Mouse (Mus musculus) limb, embryonic 14.5 days (tissue): ENCODE data around the gene Nupr1. TPM values are rescaled to one million over a fixed set of nuclear protein-coding genes. Genes with fewer than 3 reads are reported as not detected.

Experiments used
- ATAC-seq: fragments of 200-750 bp; cut with Nextera tagmentation; 2 replicates; pipeline ENCODE4 v1.8.0; 2017; ENCODE audit warnings: low read depth, moderate number of reproducible peaks, moderate TSS enrichment; ENCODE audit not compliant: low FRiP score
- DNase-seq: peaks from one replicate; pipeline ENCODE4 v3.0.0-alpha.2; 2015; ENCODE audit warnings: low spot score
- H3K27ac ChIP-seq: fragments of 300-500 bp; sonication (generic); replicated peaks from 2 replicates; pipeline ENCODE4 v1.5.1; 2014; ENCODE audit warnings: low read depth, mild to moderate bottlenecking, low read length, moderate library complexity, mixed read lengths
- H3K27me3 ChIP-seq: fragments of 300-500 bp; sonication (generic); 2 replicates; pipeline ENCODE4 v1.6.1; 2014; ENCODE audit warnings: low read length, mixed read lengths; ENCODE audit not compliant: control insufficient read depth, insufficient read depth
- H3K36me3 ChIP-seq: fragments of 300-500 bp; sonication (generic); 2 replicates; pipeline ENCODE4 v1.6.1; 2014; ENCODE audit warnings: mild to moderate bottlenecking, low read length, moderate library complexity, mixed read lengths; ENCODE audit not compliant: control insufficient read depth, insufficient read depth
- H3K4me1 ChIP-seq: fragments of 300-500 bp; sonication (generic); 2 replicates; pipeline ENCODE4 v1.6.1; 2014; ENCODE audit warnings: antibody characterized with exemption, low read length, mixed read lengths; ENCODE audit not compliant: control insufficient read depth, insufficient read depth
- H3K4me2 ChIP-seq: fragments of 300-500 bp; sonication (generic); replicated peaks from 2 replicates; pipeline ENCODE4 v1.6.1; 2014; ENCODE audit warnings: low read depth, mild to moderate bottlenecking, low read length, moderate library complexity; ENCODE audit not compliant: severe bottlenecking
- H3K4me3 ChIP-seq: fragments of 300-500 bp; sonication (generic); replicated peaks from 2 replicates; pipeline ENCODE4 v1.5.1; 2014; ENCODE audit warnings: low read length
- H3K9ac ChIP-seq: fragments of 300-500 bp; sonication (generic); 2 replicates; pipeline ENCODE4 v1.6.1; 2014; ENCODE audit warnings: mild to moderate bottlenecking, low read depth, low read length, moderate library complexity; ENCODE audit not compliant: severe bottlenecking
- H3K9me3 ChIP-seq: fragments of 300-500 bp; sonication (generic); 2 replicates; pipeline ENCODE4 v1.6.1; 2016; ENCODE audit warnings: low read length; ENCODE audit not compliant: control insufficient read depth
- POLR2A ChIP-seq: fragments of 200-500 bp; IDR thresholded peaks from 2 replicates; pipeline ENCODE4 v1.8.0; 2012; ENCODE audit warnings: inconsistent platforms, mild to moderate bottlenecking, moderate library complexity, borderline replicate concordance; ENCODE audit not compliant: insufficient read depth, insufficient read length; ENCODE audit errors: extremely low read depth
- WGBS: fragments of 180-500 bp; shearing (Covaris S2); extraction: QIAGEN DNeasy Blood & Tissue Kit; methylation state at CpG from one replicate; pipeline ENCODE4 v1.1.7; 2014; 5-methylcytosine and 5-hydroxymethylcytosine counted together
- polyA plus RNA-seq, 2 experiments: library from polyadenylated mRNA; depleted of rRNA in 1 of 2; stranded (reverse) in 1 of 2; unstranded in 1 of 2; fragments of >200 nt; fragmentation: Nextera tagmentation in 1 of 2; extraction: Ambion mirVana in 1 of 2; gene quantifications; 2 replicates each; pipeline versions ENCODE4 v1.2.1 to v1.2.3; 2012 to 2014

Nupr1 gene
- polyA plus RNA-seq, 2 experiments: 11.6 to 19.2 TPM

GRCm38 (mm10) chr7:126675104-126675503 is 44.4 kb upstream of the Nupr1 start:
- Histone ChIP-seq H3K4me3 (no peak overlapping the region), H3K4me2 (no peak overlapping the region), H3K9me3 (no peaks in the 10 kb centered on the region), H3K27me3 (no peaks in the 10 kb centered on the region), H3K9ac (no peak overlapping the region), H3K36me3 (peaks cover 23% of the 10 kb centered on the region), H3K4me1 (no peaks in the 10 kb centered on the region), H3K27ac (no peak overlapping the region)
- DNase-seq (no peak), ATAC-seq (no peak)
- no peak for TF ChIP-seq POLR2A
- 96% methylated on average over 8 of the region's 8 CpGs for WGBS

GRCm38 (mm10) chr7:126672111-126672510 is 41.5 kb upstream of the Nupr1 start:
- H3K4me1 ChIP-seq: no peaks in the 10 kb centered on the region
- no peak overlapping the region for H3K4me3 ChIP-seq
- no peak overlapping the region for H3K9ac ChIP-seq
- DNase-seq: no peak
- no peaks in the 10 kb centered on the region for H3K9me3 ChIP-seq
- H3K27ac ChIP-seq: no peak overlapping the region
- H3K36me3 ChIP-seq: peaks cover 26% of the 10 kb centered on the region
- no peak for TF ChIP-seq POLR2A
- no peak for ATAC-seq
- H3K4me2 ChIP-seq: no peak overlapping the region
- H3K27me3 ChIP-seq: no peaks in the 10 kb centered on the region
- 92% methylated on average over 9 of the region's 9 CpGs for WGBS

- Histone ChIP-seq H3K9me3 (no peaks in the 10 kb centered on the region), H3K27ac (no peak overlapping the region), H3K27me3 (no peaks in the 10 kb centered on the region), H3K4me2 (no peak overlapping the region), H3K36me3 (peaks cover 27% of the 10 kb centered on the region), H3K4me3 (no peak overlapping the region), H3K4me1 (no peaks in the 10 kb centered on the region), H3K9ac (no peak overlapping the region)
- TF ChIP-seq POLR2A: no peak
- ATAC-seq (no peak), DNase-seq (no peak)
- 86% methylated on average over 3 of the region's 3 CpGs for WGBS
Observed at GRCm38 (mm10) chr7:126670152-126670551, 39.5 kb upstream of the Nupr1 start.

- TF ChIP-seq POLR2A: no peak
- H3K4me2 ChIP-seq: no peak overlapping the region
- WGBS: 65% methylated on average over 5 of the region's 5 CpGs
- H3K36me3 ChIP-seq: peaks cover 36% of the 10 kb centered on the region
- ATAC-seq (no peak), DNase-seq (no peak)
- H3K9ac ChIP-seq: no peak overlapping the region
- H3K4me3 ChIP-seq: no peak overlapping the region
- no peaks in the 10 kb centered on the region for H3K9me3 ChIP-seq
- no peak overlapping the region; the same call in 1 of the 2 replicates for H3K27ac ChIP-seq
- no peaks in the 10 kb centered on the region for H3K27me3 ChIP-seq
- no peaks in the 10 kb centered on the region for H3K4me1 ChIP-seq
Observed at GRCm38 (mm10) chr7:126668452-126668851, 37.8 kb upstream of the Nupr1 start.

- no peaks in the 10 kb centered on the region for H3K4me1 ChIP-seq
- no peak overlapping the region for H3K4me2 ChIP-seq
- H3K27me3 ChIP-seq: no peaks in the 10 kb centered on the region
- 82% methylated on average over 9 of the region's 9 CpGs for WGBS
- no peak overlapping the region for H3K9ac ChIP-seq
- H3K9me3 ChIP-seq: no peaks in the 10 kb centered on the region
- peaks cover 43% of the 10 kb centered on the region for H3K36me3 ChIP-seq
- no peak overlapping the region for H3K4me3 ChIP-seq
- DNase-seq (no peak), ATAC-seq (no peak)
- H3K27ac ChIP-seq: no peak overlapping the region
- no peak for TF ChIP-seq POLR2A
Observed at GRCm38 (mm10) chr7:126667495-126668090, 36.9 kb upstream of the Nupr1 start.
